In the genomic region with DNA sequence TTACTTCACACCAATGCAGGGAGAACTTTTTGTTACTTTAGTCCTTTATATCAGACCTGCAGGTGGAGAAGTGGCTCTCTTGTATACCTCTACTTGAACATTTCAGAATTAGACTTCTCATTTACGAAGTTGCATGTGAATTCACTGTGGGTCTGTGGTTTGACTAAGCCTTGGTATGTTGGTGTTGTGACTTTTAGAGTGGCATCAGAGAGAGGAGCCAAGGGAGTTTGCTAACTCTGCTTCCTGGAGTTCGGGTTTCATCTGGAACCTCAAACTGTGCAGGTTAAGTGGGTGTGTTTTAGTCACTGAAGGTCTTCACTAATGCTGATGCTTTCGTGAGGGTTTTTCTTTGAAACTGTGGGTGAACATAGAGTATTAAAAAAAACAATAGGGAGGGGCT, we compare ENCODE assay signal across 15 mouse cellular contexts.
"Had no signal": no experiment of that assay in that cellular context is flagged by ENCODE, and none has a peak within 500 bp of the region (broad histone marks: within the 10 kb centered on the region; RNA-seq: fewer than 3 reads in every experiment).

No protein-coding gene starts in this region.

- H3K27ac ChIP-seq: kidney, postnatal 0 days; left cerebral cortex, adult 2 months; limb, embryonic 10.5 days; liver, embryonic 12.5 days; midbrain, embryonic 10.5 days; neural tube, embryonic 13.5 days; stomach, embryonic 15.5 days had no signal

- ATAC-seq: liver, embryonic 12.5 days had no signal

- H3K27me3 ChIP-seq: neural tube, embryonic 13.5 days; stomach, embryonic 15.5 days had no signal

- H3K36me3 ChIP-seq: limb, embryonic 10.5 days; liver, embryonic 12.5 days; midbrain, embryonic 10.5 days; neural tube, embryonic 13.5 days; stomach, embryonic 15.5 days had no signal

- DNase-seq: kidney, adult 8-10 months; kidney, postnatal 36 days; lung, embryonic 14.5 days; lung, postnatal 10 days; lung, postnatal 4 days; midbrain, embryonic 14.5 days; right cerebral cortex, postnatal 14 days; thymus, postnatal 14 days had no signal

- H3K4me3 ChIP-seq: limb, embryonic 10.5 days; liver, embryonic 12.5 days; midbrain, embryonic 10.5 days; neural tube, embryonic 13.5 days; stomach, embryonic 15.5 days had no signal

- H3K9me3 ChIP-seq: limb, embryonic 10.5 days; liver, embryonic 12.5 days; midbrain, embryonic 10.5 days; neural tube, embryonic 13.5 days; stomach, embryonic 15.5 days had no signal

- H3K9ac ChIP-seq: liver, embryonic 12.5 days; lung, embryonic 14.5 days; neural tube, embryonic 13.5 days; stomach, embryonic 15.5 days had no signal

- H3K4me2 ChIP-seq: liver, embryonic 12.5 days; lung, embryonic 14.5 days; neural tube, embryonic 13.5 days; stomach, embryonic 15.5 days had no signal
